Mouse (Mus musculus): ENCODE measurements around the gene Tet2. TPM values are rescaled to one million over a fixed set of nuclear protein-coding genes. Genes with fewer than 3 reads are reported as not detected.

The Tet2 gene
- polyA plus RNA-seq, 1 experiment, result 14.4 TPM

DNA sequence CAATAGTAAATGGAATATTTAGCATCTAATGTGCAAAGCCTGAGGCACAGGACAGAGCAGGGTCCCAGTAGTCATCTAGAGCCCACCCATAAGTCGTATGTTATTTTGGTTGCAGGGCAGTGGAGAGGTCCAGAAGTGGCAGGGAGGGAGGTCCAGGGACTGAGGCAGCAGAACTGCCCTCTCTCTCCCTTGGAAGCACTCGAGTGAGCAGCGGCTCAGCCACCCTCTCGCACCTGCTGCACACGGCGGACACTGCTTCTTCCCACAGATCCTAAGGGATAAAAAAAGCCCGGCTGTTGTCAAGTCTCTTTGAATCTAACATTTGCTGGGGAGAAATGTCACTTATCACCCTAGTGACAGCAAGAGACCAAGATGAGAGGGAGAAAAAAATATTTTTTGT lies 22.6 kb downstream of the Tet2 start:
- DNase-seq (ENCODE audit: low spot score), result no peak

DNA sequence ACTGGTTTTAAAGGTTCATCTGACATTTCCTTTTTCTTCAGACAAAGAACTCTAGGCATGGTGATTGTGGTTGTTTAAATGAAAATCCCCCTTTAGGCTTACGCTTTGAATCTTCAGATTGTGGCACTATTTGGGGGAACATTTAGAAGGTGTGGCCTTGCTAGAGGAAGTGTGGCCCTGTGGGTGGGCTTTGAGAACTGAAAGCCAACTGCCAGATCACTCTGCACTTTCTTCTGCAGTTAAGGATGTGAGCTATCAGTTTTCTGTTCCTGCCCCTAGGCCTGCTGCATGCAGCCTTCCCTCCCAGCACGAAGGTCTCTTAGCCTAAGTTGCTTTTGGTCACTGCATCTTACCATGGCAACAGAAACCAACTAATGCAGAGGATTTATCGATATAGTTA lies 26.1 kb downstream of the Tet2 start:
- DNase-seq (ENCODE audit: low spot score), result no peak

DNA sequence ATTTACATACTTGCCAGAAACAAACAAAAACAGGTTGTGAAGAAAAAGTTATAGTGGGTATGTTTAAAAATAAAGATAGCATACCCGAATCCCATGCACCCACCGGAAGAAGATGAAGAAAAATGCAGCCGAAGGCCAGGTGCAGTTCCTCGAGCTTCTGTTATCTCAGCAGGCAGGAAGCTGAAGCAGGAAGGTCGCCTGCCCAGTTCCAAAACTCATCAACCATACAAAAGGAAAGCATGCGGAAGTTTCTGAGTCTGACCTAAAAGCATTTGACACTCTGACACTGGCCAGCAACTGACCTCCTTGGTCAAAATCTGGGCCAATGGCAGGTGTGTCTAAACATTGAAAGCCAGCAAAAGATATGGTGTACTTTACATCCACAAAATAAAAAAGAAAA lies 26.8 kb downstream of the Tet2 start:
- DNase-seq (ENCODE audit: low spot score), result no peak

DNA sequence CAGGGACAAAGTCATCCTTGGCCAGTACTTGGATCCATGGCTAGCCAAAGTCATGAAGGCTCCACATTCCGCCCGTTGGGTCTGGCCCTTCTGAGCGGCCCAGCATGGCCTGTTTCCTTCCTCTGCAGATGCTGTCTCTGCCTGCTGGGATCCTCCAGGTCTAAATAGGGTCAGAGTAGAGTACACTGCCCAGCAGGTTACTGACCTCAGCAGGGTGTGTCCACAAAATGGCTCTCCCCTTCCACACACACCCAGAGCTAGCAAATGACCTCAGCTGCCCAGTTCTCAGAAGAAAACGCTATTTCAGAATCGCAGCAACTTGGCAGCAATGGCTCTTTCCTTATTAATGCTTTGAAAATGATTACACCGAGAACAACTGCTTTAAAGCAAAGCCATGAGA lies 27.5 kb downstream of the Tet2 start:
- no peak for DNase-seq (ENCODE audit: low spot score)

DNA sequence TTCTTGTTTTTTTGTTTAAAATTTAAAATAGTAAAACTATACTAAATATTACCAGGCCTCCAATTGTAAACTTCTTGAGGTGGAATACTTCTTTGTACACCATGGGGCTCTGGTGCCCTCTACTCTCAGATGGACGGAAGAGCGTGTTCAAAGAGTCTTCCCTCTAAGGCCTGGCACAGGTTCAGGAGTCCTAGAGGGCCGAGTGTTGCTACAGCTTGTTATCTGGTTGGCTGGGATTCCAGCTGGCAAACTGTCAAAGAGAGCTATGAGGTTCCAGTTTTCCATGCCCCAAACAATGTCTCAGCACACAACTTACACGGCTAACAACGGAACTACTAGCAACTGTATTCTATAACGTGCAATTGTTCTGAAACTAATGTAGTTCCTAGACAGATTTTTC lies 28.8 kb downstream of the Tet2 start:
- DNase-seq (ENCODE audit: low spot score), result no peak

DNA sequence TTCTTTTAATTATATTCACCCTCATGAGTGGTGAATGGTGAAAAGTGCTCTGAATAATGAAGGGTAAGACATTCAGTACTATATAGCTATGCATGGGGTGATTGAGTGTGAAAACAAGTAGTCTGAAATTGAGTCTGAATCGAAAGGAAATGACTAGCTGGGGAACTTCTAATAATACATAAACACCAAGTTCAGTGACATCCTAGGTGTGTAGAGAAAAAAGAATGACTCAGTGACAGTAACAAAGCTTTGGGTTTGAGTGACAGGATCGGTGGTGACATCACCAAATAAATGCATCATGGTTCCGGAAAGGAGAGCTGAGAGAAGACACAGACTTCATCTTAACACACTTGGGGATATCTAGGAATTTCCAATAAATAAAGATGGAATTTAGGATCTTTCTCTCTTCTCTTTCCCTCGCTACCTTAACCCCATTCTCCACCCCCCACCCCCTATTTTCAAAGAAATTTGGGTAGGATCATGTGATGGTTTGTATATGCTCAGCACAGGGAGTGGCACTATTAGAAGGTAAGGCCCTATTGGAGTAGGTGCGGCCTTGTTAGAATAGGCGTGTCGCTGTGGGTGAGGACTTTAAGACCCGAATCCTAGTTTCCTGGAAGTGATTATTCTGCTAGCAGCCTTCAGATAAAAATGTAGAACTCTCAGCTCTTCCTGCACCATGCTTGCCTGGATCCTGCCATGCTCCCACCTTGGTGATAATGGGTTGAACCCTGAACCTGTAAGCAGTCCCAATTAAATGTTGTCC lies 29.6 kb downstream of the Tet2 start:
- DNase-seq (ENCODE audit: low spot score), result no peak

DNA sequence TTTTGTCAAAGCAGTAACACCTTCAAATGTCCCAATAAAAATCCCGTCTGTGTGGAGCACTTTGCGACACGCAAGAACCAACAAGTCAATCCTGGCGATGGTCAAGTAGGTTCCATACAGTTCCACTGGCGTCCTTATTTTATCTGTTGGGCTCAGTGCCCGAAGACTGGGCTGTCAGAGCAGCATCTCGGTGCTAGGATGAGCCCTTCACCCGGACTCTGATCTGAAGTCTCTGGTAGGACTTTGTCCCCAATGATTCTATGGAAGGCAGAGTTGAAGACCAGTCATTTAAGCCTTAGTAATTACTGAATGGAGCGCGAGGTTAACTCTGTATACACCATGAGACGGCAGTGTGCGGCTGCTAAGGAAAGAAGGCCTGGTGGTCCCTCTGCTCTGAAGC lies 30.6 kb downstream of the Tet2 start:
- DNase-seq (ENCODE audit: low spot score), result no peak

DNA sequence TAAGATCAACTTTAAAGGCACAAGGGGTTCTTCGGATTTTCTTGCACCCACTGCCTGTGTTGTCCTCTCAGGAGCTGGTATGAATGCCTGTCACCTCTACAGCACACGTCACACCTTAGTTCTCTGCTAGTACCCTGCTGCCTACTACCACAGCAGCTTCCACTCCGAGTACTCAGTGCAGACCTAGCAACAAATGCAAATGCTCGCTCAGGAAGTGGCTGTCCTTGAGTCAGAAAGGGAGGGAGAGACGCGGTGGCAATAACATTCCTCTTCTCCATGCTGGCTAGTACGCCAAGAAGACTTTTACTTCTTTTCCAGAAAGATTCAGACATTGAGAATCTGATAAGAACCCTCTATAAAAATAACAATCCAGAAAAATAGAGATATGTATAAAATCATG lies 31.5 kb downstream of the Tet2 start:
- DNase-seq (ENCODE audit: low spot score), result no peak

DNA sequence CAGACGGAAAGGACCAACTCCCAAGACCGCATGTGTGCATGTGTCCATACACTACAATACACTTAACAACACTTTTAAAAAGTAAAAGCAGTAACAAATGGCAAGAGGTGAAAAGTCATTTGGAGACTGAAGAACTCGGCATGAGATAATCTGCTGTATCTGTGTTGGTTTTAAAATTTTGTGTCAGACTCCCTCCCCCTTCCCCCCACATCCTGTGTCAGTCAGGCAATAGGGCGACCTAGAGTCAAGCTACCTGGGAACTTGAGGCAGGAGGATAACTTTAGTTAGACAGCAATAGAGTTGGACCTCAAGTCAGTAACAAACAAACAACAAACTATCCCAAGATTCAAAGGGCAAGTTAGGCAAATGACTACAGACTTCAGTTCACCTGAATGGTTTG lies 34.6 kb downstream of the Tet2 start:
- no peak for DNase-seq (ENCODE audit: low spot score)

DNA sequence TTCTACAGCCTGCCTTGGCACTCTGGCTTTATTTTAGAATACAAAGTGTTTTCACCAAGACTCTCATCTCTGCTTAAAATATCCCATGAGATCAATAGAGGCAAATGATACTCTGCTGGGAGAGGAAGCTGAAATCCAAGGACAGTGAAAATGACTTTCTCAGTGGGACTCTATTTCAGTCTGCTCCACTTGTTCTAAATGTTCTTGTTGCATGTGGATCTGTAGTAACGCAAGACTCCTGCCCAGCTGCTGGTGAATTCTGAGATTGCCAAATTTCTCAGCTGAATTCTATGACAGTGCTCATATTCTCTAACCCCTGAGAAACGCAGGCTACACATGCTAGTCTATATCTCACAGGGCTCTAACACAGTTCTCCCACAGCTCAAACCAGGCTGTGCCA lies 35.1 kb downstream of the Tet2 start:
- no peak for DNase-seq (ENCODE audit: low spot score)

DNA sequence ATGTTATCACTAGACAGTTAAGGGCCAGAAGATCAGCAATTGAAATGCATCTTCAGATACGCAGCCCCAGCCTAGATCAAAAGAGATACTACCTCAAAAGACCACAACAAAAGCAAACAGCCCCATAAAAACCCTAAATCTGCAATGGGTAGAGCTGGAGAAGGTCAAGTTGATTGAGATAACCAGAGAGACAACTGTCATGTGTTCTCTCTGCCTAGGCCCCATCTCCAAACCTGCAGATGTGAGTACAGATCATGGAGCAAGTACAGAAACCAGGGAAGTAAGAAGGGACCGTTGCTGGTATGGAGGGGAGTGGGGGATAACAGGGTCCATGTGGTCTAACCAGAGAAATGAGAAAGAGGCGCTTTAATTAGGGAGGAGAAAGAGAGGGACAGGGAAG lies 36.1 kb downstream of the Tet2 start:
- DNase-seq (ENCODE audit: low spot score), result no peak

DNA sequence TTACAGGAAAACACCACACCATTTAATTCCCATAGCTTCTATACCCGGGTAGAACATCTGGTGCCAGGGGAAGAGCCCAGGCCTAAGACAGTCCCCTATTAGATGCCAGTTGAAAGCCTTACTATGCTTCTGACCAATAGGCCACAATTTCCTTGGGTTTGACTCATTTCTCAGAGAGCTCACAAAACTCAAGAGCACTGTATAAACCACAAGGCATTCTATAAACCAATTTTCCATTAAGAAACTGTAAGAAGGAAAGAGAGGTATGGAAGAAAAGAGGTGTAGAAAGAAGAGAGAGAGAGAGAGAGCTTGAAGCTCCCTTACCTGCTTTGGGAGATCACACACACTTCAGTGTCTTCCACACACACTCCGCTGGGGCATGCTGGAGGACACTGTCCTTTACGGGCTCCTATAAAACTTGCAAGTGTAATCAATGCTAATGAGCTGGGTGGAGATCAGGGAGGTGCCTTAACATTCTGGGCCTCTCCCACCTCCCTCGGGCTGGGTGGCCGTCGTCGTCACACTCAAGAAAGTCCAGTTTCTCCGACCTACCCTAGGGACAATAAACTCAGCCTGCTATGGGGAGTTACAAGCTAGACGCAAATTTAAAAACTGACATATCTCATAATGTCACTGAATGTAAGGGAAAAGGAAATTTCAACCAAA lies 38.5 kb downstream of the Tet2 start:
- DNase-seq (ENCODE audit: low spot score), result no peak

DNA sequence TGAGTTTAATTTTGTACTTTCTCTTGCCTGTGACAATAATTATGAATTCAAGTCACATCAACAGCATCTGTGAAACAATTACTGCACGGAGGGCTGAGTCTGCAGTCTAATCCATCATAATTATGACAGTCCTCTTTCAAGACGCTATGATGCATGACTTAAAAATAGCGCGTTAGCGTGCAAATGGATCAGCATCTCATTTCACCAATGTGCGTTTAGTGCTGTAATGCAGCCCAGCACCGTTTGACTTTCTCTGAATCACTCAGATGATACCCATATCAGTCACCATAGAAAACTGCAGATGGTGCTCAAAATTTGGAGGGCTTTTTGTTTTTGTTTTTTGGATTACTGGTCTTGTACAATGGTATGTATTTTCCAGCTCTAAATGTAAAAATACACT lies 48.0 kb downstream of the Tet2 start:
- no peak for DNase-seq (ENCODE audit: low spot score)

DNA sequence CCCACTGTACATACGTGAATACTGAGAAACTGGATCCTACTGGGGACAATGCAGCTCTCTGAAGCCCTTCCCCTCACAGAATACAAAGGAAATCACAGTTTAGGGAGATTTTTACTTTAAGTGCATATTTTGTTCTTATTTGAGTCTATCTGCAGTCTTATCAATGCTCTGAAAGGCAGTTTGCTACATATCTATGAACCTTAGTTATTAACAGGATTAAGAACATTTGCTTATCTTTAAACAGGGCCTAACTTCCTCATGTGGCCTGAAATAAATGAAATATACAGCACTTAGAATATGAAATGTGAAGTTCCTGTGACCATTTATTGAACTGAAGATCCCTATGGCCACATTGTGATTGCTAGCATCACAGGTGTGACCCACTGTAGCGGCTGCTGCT lies 53.6 kb downstream of the Tet2 start:
- no peak for DNase-seq (ENCODE audit: low spot score)

DNA sequence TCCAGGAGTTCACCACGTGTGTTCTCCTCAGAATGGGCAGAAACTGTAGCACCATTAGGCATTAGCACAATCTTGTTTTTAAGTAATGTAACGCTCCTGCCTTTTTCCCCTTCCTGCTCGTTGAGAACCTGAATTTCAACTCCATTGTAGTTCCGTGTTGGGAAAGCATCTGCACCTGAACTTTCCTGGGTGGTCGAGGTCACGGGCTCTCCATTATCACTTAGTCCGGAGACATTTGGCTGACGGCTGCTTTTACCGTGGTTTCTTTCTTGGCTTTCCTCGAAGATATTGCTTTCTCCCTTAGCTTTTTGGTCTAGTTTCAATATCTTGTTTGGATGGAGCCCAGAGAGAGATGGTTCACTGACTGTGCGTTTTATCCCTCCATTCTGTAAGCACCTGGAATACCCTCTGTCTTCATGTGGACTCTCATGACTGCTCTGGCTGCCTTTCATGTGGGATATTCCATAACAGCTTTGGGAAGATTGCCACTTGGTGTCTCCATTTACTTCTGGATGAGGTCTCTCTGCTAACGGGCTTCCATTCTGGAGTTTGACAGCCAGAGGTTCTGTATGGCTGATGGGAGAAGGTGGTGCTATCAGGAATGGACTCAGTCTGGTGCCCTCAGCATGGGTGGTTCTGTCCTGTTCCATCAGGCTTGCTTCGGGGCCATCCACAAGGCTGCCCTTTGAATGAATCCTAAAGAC lies 56.8 kb downstream of the Tet2 start:
- no peak for DNase-seq (ENCODE audit: low spot score)

DNA sequence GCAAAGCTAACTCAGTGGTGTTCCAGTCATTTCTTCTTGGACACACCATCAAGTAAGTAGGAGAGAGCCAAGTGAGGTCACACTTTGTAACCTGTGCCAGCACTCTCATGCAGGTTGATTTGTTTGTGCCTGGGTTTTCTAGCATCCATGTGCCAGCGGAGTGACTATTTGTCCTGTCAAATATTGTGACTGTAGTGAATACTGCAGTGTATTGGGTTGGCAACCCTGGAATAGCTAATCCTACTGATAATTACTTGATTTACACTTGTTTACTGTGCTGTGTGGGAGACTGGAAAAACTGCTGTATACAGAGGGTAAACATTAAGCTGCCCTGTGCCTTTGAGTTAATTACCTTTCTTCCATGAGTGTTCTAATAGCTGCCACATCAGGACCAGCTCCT lies 62.1 kb downstream of the Tet2 start:
- DNase-seq (ENCODE audit: low spot score), result no peak

DNA sequence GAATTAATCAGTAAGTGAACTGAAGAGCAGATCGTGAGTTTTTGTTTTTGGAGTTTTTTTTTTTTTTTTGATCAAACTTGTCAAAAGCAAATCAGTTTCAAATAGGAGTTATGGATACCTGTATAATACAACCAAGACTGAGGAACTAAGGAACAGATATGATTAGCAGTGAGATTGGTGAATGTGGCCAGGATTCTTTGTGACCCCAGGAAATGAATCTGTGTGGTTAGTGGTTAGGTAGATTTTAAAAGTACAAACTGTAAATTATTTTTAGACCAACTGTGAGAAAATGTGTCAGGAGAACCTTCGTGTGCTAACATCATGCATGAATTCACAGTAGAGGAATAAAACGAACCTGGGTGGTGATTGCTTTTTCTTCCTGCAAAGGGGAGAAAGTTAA lies 66.0 kb downstream of the Tet2 start:
- no peak for DNase-seq (ENCODE audit: low spot score)

DNA sequence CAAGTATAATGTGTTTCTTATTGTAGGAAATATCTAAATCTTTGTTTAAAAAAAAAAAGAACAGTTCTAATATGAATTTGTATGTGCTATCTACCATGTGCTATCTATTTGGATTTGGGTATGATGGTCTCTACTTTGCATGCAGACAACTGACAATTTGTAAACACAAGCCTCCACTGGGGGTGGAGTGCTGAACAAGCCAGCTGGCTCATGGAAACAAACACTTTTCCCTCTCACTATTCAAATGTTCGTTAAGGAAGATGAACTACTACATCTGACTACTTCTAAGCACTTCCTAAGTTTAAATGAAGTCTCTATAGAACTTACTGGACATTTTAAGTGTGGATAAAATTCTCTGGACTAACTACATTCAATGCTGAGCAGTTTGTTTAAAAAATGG lies 71.2 kb downstream of the Tet2 start:
- no peak for DNase-seq (ENCODE audit: low spot score)

DNA sequence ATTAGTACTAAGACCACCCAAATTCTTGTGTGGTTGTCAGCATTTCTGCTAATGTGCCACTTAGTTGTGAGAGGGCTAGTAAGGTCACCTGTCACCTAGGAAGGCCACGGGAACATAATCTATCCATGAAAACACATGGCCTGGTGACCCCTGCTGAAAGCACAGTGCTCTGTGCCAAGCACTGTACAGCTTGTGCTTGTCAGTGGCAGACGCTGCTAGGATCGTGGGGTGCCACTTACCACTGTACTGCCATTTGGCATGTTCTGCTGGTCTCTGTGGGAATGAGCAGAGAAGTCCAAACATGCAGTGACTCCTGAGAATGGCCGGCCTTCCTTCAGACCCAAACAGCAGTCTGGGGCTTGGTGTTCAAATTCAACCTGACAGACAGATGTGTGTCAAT lies 73.8 kb downstream of the Tet2 start:
- DNase-seq (ENCODE audit: low spot score), result no peak

DNA sequence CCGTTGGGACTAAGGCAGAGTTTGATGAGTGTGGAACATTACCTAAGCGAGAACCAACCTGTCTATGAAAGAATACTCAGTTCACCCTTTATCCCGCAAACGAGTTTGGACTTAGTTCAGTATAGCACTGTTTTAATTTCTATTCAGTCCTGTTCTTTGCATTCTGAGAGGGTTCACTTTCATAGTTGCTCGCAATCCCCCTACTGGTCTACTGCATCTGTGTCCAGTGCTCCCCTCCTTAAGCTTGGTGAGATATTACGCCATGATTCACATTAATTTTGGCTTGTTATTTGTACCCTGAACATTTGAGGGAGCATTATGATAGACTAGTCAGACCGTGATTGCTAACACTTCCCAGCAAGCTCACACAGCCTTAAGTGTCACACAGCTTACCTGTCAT lies 76.1 kb downstream of the Tet2 start:
- DNase-seq (ENCODE audit: low spot score), result no peak

DNA sequence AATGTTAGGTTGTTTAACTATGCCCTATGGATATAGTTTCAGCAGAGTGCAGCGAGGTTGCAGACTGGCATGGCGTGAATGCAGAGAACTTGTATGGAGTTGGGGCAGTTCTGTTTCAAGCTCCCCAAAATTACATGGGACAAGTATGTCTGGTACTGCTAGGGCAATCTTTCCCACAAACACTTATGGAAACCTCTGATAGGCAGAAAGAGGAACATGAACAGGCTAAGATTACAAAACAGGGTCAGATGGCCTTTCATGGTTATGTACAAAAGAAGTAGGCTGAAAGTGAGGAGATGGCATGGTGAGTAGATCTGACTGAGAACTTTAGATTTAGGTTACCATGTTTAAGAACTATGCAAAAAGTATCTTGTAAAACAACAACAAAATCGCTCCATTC lies 81.7 kb downstream of the Tet2 start:
- no peak for DNase-seq (ENCODE audit: low spot score)

DNA sequence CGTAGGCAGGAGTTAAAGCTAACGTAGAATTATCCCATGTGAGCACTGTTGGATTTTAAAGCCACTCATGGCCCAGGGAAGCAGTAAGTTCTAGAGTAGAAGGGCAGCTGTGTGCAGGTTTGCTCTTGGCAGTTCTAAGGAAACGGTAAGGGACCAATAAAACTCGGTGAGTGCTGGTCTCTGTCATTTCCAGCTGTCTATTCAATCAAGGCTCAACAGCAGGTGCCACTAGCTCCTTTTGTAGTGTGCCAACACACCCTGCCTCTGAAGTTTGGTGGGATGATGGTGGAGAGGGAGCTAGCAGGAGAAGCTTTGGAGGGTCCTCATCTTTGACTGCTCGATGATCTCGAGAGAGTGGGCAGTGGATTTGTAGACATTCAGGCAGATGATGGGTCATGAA lies 82.5 kb downstream of the Tet2 start:
- no peak for DNase-seq (ENCODE audit: low spot score)

DNA sequence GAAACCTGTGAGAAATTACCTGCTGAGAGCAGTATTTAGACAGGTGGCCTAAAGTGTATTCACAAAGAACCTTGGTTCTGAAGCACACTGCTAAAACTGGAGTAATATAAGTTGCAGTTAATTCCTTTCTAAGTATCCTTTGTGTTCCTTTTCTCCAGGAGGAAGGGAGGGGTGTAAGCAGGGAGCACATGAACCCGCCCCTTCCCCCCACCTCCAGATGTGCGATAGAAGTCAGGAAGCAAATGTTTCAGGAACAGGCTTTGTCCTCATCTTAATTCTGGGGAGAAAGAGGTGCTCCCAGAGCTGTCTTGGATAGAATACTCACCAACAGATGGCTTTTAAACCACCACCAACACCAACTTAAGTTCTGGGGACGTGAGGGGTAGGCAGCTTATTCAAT lies 82.9 kb downstream of the Tet2 start:
- no peak for DNase-seq (ENCODE audit: low spot score)

Data from urinary bladder, adult 2 months (tissue).